Mouse (Mus musculus) layer of hippocampus, postnatal 14 days (tissue): ENCODE results near the gene Stap2. TPM values are rescaled to one million over a fixed set of nuclear protein-coding genes. Genes with fewer than 3 reads are reported as not detected.

ENCODE experiments used
- DNase-seq, 2 experiments: peaks; one replicate each; pipeline ENCODE4 v3.0.0; 2021 to 2022; ENCODE audit warnings: low spot score in 2 of 2, mixed read lengths in 1 of 2
- total RNA-seq, 2 experiments: library from RNA; stranded (reverse); gene quantifications; 2 replicates each; pipeline ENCODE4 v1.2.3; 2021

Gene Stap2
- total RNA-seq, 2 experiments from 2014 or later: 4.0 to 4.3 TPM

DNA sequence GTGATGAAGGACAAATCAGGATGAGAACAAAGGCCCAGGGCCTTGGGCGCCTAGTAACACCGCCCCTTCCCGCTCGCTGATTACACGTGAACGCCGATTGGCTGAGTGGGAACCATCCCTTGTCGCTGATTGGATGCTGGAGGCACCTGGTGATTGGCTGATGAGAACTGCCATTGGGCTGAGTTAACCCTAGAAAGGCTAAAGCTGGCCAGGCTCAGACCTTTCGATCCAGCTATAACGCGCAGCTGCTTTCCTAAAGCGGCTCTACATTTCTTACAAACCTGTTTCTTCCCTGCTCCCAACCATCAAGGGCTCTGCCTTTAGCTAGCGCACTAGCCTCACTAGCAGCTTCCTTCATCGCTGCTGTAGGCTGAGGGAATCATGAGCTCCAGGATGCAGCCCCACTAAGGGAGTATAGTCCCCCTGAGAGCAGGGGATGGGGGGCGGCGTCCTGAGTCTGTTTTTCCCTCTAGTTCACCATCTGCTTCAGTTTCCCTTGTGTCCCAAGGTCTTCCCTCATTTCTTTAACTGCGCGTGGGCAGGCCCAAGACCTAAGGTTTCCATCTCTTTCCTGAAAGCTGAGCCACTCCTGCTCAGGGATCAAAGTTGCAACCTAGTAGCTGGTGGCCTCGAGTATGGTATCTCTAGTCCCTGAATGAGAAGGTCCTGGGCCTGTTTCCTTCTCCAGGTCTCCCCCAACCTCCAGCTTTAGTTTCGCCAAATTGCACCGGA lies 3.1 kb upstream of the Stap2 start:
- DNase-seq: peak; percentile 92 to 97

DNA sequence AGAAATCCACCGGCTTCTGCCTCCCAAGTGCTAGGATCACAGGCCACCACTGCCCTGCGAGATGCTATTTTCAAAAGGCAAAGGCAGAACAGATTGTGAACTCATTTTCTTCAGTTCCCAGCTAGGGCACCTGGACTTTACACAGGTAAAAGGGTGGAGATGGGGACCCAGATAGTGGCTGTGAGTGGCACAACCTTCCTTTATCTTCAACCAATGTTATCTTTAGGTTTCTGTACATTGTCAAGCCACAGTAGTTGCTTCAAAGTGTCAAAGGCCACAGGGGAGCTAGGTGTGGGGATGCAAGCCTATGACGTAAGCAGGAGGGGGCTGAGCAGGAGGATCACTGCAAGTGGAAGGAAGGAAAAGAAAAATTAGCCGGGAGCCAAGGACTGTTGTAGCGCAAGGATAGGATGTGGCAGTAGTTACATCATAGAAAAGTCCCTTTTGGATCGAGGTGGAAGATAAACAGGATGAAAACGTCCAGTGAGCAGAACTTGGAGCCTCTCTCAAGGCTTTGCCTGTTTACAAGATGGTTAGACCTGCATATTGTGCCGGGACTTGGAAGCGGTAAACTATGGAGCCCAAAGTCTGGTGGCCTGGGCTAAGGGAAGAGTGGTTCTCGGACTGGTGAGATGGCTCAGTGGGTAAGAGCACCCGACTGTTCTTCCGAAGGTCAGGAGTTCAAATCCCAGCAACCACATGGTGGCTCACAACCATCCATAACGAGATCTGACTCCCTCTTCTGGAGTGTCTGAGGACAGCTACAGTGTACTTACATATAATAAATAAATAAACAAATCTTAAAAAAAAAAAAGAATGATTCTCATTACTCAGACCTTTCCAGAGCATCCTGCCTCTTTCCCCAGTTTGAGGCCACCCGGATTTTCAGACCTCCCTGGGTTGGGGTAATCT lies 2.3 kb upstream of the Stap2 start:
- no peak for DNase-seq

DNA sequence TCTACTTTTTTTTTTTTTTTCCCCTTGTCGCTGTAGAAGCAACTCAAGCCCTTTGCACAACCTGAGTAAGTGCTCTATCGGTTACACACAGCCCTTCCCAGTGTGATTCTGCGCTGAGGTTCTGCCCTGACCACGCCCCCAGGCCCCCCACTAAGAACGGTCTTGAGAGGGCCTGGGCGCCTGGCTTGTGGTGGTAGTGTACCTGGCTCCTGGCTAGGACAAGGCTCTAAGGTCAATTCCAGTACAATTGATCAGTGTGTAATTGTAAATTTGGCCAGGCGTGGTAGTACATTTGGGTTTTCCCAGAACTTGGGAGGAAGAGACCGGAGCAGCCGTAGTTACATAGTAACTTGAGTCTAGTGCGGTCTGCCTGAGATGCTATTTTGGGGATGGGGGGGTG lies 1.6 kb upstream of the Stap2 start:
- DNase-seq: no peak

DNA sequence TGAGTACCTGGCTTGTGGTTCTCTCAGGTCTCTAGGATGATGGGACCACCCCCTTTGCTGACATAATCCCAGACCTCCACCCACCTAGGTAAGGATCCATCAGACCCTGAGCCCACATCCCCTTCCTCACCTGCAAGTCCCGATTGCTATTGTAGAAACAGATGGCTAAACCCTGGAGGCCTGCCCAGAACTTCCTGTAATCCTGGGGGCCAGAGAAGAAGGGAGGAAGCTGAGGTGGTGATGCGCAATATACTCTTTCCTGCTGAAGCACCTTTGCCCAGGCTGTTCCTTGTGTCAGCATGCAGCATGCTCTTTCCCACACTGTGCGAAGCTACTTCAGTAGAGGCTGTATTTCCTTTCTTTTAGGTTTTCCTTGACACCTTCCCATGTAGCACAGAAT lies 2.4 kb downstream of the Stap2 start:
- no peak for DNase-seq

DNA sequence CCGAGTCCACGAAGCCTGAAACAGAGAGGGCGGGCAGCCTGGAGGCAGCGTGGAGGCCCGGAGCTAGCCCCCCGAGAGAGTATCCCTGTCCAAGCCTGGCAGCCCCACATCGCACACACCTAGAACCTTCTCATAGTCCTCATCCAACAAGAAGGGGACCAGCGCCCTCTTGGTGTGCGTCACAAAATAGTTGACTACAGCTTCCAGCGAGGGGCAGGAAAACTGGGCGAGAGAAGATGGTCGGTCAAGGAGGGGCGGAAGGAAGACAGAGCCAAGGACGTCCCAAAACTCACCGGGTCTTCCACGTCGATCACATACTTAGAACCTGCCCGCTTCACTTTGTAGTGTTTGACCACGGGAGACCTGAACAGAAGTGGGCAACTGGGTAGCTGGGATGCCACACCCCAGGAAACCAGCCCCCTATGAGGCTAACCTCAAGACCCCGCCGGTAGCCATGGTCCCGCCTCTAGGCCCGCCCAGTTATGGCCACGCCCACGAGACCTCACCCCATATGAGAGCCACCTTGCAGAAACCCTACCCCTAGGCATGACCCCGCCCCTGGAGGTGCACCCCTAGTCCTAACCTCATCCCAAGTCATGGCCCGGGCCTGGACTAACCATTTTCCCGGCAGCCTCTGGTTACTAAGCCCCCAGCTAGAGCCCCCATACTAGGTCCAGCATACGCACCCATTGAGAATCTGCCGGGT lies 5.4 kb downstream of the Stap2 start:
- DNase-seq: no peak

DNA sequence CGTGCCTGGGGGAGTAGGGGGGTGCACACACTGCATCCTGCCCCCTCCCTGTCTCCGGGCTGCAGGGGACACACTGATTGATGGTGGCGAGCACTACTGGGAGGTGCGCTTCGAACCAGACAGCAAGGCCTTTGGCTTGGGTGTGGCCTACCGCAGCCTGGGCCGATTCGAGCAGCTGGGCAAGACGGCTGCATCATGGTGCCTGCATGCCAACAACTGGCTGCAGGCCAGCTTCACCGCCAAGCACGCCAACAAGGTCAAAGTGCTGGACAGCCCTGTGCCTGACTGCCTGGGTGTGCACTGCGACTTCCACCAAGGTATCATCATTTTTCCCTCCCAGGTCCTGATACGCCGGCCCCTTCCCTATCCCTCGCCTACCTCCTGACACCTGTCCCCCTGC lies 9.4 kb downstream of the Stap2 start:
- no peak for DNase-seq

DNA sequence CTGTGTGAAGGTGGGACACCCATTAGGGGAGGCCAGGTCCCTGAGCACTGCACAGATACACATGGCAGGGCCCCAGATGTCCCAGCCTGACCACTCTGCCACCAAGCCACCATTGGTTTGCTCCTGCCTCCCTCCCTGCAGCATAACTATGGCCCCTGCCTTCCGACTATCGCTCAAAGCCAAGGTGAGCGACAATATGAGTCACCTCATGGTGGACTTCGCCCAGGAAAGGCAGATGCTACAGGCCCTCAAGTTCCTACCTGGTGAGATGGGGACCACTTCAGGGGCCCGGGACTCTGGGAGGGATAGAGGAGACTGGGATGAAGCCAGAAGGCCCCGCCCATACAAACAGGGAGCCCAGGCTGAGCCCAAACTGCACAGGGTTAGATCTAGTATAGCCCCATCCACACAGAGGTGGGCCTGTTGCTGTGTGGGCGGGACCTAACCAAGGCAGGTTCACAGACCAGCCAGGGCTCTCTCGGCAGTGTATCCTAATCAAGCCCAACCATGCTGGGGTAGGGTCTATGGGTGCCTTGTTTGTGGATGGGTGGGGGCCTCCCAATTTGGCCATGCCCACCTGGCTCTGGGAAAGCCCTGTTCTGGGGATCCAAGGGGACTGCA lies 15.0 kb downstream of the Stap2 start:
- DNase-seq: no peak

DNA sequence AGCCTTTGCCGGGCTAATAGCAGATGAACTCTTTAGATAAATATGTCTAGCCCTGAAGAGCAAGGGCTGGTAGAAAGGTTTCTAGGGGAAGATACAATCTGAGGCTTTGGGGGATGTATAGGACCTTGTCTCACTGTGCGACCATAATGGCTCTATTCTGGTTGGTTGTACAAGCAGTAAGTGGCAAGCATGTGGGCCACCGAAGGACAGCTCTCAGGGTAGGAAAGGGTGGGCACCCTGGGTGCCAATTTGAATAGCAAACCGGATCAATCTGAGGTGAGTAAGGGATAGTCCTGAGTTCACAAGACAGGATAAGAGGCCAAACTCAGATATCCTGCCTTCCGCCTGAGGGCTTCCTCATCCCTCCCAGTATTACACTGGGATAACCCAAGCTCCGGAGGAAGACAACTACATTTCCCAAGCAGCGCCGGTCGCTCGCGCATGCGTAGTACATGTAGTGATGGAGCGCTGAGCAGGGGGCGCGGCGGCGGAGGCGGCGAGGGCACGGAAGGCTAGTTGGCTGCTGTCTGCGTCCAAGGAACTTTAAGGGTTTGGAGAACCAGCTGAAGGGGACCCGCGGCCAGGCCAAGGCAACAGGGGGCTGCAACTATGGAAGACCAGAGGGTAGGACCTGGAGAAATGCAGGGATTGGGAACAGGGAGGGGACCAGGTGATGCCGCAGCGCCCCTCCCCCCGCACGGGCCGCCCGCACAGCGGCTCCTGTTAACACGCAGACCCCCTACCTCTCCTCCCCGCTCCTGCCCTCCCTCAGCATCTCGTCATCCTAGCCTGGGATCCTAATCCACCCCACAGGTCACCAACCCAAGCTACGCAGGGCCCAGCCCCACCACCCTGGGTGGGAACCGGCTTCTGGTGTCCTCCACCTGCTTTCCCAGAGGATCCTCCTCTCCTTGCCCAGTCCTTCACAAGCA lies 19.1 kb downstream of the Stap2 start, which contains the start of gene Fsd1:
Fsd1 (plus strand) TSS at position 480 of the 932 bp plus-strand sequence.
- DNase-seq: peak; percentile 82 to 90

DNA sequence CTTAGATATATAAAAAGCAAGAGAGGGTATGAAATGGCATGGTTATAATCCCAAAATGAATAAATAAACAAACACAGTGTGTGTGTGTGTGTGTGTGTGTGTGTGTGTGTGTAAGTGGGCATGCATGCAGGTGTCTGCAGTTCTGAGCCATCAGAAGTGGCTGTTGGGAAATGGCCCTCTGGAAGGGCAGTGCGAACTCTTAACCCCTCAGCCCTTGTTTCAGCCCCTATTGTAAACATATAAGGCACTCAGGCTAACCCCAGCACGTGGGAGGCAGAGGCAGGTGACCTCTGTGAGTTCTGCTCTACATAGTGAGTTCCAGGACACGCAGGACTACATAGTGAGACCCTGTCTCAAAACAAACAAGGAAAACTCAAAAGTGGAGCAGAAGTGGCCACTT lies 28.1 kb downstream of the Stap2 start:
- no peak for DNase-seq

DNA sequence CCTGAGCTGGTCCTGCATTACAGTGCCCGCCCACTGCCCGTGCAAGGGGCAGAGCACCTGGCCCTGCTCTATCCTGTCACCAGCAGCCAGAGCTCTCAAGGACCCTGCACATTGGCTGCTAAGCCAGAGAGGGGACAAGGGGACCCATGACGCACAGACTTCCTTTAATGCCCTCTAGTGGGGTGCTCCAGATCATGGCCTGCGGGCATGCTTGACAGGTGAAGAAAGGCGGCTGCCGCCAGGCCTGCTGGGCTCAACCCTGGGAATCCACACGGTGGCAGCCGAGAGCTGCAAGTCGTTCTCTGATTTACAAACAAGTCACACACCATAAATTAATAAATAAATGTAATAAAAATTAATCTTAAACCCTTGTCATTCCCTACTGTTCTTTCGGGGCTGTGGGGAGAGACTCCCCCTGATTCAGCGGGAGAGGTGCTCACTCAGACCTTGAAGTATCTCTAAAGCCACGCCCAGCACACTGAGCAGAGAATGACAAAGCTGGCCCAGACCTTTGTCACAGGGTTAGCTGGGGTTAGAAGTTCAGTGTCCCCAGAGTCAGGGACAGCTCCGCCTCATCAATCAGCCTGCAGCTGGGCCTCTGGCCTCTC lies 29.0 kb downstream of the Stap2 start:
- DNase-seq: peak; percentile 73 to 75

DNA sequence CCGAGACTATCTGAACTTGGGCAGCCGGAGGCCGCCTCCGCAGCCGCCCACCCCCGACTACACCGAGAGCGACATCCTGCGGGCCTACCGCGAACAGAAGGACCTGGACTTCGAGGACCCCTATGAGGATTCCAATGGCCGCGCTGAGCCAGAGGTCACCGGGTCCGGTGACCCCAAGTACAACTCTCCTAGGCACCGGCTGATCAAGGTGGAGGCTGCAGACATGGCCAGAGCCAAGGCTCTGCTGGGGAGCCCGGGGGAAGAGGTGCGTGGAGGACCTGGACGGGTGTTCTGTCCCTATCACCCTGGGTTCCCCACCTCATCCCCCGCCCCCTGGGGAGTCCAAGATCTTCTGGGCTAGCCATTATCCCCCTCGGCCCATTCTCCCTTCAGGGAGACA lies 33.9 kb downstream of the Stap2 start:
- no peak for DNase-seq

DNA sequence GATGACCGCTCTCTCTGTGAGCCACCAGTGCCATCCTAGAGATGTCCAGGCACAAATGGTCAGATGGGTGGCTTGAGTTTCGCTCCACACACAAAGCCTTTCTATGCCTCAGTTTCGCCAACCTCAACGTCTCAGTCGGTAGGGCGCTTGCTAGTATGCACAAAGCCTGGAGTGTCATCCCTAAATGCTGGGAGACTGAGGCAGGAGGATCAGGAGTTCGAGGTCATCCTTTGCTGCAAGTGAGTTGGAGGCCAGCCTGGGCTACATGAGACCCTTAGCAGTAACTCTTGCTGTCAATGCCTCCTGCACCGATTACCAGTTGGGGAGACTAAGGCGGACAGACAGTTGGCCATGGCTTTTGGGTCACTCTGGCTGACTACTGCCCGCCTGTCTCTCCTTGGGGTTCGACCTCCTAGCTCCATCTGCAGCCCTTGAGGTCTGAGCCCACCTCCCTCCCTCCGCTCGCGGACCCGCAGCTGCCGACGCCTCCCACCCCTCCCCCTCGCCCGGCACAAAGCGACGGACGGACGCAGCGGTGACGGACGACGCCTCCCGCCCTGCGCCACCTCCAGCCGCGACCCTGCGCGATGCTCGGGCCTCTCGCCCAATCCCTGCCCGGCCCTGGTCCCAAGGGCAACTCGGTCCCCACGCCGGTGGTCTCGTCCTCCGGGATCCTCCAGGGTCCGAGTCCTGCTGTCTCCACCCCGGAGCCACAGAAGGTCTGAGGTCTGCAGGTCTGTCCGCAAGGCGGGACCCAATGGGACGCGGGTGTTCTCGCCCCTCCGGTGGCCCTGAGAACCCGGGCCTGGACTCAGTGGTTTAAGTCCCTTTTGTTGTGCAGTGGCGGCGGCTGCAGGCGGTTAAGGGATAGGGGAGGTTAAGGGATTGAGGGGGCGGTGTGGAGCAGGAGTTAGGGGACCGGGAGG lies 35.2 kb downstream of the Stap2 start, which contains the start of gene Shd:
Shd (plus strand) TSS at position 502 of the 926 bp plus-strand sequence.
- peak in 1 of 2 experiments; percentile 53 for DNase-seq

DNA sequence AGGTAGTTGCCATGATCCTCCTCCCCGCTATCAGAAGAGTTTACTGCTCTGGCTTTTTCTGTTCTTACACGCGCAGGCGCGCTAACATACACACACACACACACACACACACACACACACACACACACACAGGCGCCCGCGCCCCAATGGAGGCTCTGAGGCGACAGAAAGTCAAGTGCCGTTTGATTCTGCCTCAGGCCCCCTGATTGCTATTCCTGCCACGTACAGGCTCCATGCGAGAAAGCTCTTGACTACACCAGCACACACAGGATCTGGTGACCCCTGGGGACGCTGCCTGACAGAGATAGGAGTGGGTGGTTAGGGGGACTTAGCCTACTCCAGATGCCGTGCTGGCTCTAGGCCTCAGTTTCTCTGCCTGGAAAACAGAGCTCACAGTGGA lies 35.8 kb downstream of the Stap2 start:
- DNase-seq: no peak

DNA sequence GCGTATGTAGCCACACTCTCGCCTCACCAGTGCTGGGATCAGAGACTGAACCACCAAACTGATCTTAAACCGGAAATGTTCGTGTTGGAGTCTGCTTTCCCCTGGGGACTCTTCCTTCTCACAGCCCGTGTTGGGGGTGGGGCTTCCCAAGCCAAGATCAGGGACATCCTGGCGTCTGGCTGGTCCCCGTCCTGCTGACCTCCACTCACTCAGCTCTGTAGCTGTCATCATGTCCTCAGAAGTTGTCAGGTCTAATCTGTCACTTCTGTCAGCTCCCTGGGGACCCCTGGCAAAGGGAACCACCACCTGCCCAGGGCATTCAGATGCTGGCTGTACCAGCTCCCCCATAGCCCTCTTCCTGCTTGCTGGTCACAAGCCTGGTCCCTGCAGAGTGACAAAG lies 37.2 kb downstream of the Stap2 start:
- DNase-seq: no peak

DNA sequence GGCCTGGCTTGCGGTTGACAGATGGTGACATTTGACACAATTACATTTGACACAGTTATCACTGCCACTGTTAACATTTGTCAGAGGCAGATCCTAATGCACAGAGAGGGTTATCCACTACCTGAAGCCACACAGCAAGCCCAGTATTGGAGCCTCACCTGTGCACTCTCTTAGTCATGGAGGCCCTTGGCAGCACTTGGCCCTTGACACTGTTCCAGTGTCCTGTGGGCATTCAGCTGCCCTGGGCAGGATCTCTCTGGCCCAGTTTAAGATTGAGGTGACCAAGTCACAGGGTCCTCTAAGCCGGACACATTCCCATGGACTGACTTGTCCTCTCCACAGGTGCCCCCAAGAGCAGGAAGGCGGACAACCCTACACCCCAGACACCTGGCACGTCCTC lies 38.2 kb downstream of the Stap2 start:
- no peak for DNase-seq

DNA sequence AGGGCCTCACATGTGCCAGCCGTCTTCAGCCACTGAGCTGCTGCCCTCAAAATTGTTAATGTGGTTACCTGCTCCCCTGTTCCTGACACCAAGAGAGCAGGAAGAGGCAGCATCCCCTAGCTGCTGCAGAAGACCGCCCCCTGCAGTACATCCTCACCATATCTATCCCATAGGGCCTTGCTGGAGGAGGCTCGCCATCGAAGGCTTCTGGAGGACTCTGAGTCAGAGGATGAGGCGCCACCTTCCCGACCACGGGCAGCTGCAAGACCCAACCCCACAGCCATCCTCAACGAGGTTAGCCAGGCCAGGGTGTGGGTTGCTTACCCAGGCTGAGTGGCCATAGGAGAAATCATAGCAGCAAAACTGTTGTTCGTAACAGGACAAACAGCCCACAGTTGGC lies 40.4 kb downstream of the Stap2 start:
- no peak for DNase-seq

DNA sequence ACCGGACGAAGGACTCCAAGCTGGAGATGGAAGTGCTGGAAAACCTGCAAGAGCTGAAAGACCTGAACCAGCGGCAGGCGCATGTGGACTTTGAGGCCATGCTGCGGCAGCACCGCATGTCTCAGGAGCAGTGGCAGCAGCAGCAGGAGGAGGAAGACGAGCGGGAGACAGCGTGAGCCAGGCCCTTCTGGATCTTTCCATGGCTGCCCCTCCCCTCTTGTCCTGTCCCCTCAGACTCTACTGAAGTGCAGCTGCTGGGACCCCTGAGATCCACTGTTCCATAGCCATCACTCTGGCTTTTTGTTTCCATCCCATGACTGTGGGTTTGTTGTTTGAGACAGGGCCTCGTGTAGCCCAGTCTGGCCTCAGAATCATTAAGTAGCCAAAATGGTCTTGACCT lies 40.9 kb downstream of the Stap2 start:
- DNase-seq: no peak

DNA sequence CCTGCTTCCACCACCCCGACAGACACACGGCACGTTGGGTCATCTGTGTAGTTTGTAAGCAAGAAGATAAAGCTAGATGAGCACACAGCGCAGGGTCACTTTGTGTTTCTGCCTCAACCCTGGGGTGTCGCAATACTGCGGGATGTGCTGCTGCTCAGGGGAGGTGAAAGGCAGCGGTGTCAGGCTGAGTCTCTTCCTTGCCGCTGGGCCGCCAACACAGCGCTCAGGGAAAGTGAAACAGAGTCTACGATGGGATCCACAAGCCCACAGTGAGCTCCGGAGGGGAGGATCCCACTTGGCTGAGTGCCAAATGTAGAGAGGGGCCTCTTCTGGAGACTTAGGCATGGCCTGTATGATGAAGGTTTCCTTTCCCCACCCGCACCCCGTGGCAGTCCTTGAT lies 42.2 kb downstream of the Stap2 start:
- no peak for DNase-seq

DNA sequence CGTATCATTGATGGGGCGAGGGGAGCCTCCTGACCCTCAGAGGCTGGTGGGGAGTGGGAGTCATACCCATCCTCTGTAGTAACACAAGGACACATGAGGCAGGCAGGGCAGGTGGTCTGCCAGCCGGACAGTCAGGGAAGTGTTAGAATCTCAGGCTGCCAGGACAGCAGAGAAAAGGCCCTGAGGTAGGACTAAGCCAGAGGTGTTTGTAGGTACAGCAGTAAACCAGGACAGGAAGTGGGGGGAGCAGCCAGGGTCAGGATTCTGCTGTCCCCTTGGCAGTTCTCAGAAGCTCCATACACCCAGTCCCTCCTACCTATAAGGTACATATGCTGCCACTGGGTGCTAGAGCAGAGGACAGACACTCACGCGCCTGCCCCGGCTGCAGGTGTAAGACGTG lies 43.8 kb downstream of the Stap2 start:
- no peak for DNase-seq
